Mouse (Mus musculus) MEL (cell line): Measurements from ENCODE around the gene Pafah1b2. TPM values are rescaled to one million over a fixed set of nuclear protein-coding genes. Genes with fewer than 3 reads are reported as not detected.

Source experiments
- DNase-seq: peaks from one replicate; pipeline ENCODE4 v3.0.0; 2011; ENCODE audit warnings: low read depth, low spot score
- H3K27ac ChIP-seq: 2 replicates; pipeline ENCODE4 v1.5.1; 2012; ENCODE audit warnings: low read depth, mild to moderate bottlenecking, control low read depth, low read length, moderate library complexity; ENCODE audit not compliant: control insufficient read depth
- H3K27me3 ChIP-seq, 2 experiments: fragments of 150-350 bp in 1 of 2; sonication (generic) in 1 of 2; 2 replicates each; pipeline ENCODE4 v1.6.1; 2012; ENCODE audit warnings: low read length in 2 of 2, mild to moderate bottlenecking in 2 of 2, improper control_type of control experiment in 1 of 2, moderate library complexity in 1 of 2; ENCODE audit not compliant: insufficient read depth in 2 of 2, control insufficient read depth in 1 of 2
- H3K36me3 ChIP-seq, 2 experiments: 2 replicates each; pipeline ENCODE4 v1.6.1; 2012 to 2014; ENCODE audit warnings: low read length in 2 of 2, improper control_type of control experiment in 1 of 2, inconsistent platforms in 1 of 2, mild to moderate bottlenecking in 1 of 2; ENCODE audit not compliant: insufficient read depth in 2 of 2, control insufficient read depth in 1 of 2
- H3K4me1 ChIP-seq, 2 experiments: fragments of 150-350 bp in 1 of 2; sonication (generic) in 1 of 2; 2 replicates each; pipeline ENCODE4 v1.6.1; 2012; ENCODE audit warnings: low read length in 2 of 2, improper control_type of control experiment in 1 of 2, mild to moderate bottlenecking in 1 of 2; ENCODE audit not compliant: insufficient read depth in 2 of 2, control insufficient read depth in 1 of 2
- H3K4me3 ChIP-seq, 2 experiments: fragments of 150-350 bp in 1 of 2; sonication (generic) in 1 of 2; 2 replicates each; pipeline ENCODE4 v1.5.1; 2012; ENCODE audit warnings: low read depth in 2 of 2, low read length in 2 of 2, mild to moderate bottlenecking in 2 of 2, moderate library complexity in 2 of 2, control low read depth in 1 of 2, improper control_type of control experiment in 1 of 2; ENCODE audit not compliant: control insufficient read depth in 1 of 2, insufficient read depth in 1 of 2
- H3K79me2 ChIP-seq: 2 replicates; pipeline ENCODE4 v1.6.1; 2012; ENCODE audit warnings: mild to moderate bottlenecking, low read length, moderate library complexity; ENCODE audit not compliant: control insufficient read depth, poor library complexity, insufficient read depth
- H3K9ac ChIP-seq: 2 replicates; pipeline ENCODE4 v1.6.1; 2012; ENCODE audit warnings: low read depth, mild to moderate bottlenecking, control low read depth, low read length, moderate library complexity; ENCODE audit not compliant: control insufficient read depth, poor library complexity, severe bottlenecking
- H3K9me3 ChIP-seq: fragments of 150-350 bp; sonication (generic); replicated peaks from 2 replicates; pipeline ENCODE4 v1.6.1; 2012; ENCODE audit warnings: mild to moderate bottlenecking, low read length, improper control_type of control experiment, moderate library complexity; ENCODE audit not compliant: insufficient read depth
- BHLHE40 ChIP-seq: IDR thresholded peaks from 2 replicates; pipeline ENCODE4 v1.6.1; 2012; ENCODE audit warnings: low read depth, mild to moderate bottlenecking, inconsistent platforms, low read length, improper control_type of control experiment, borderline replicate concordance
- CHD2 ChIP-seq: IDR thresholded peaks from 2 replicates; pipeline ENCODE4 v1.6.1; 2011; ENCODE audit warnings: low read length, improper control_type of control experiment
- E2F4 ChIP-seq: IDR thresholded peaks from 2 replicates; pipeline ENCODE4 v1.6.1; 2011; ENCODE audit warnings: low read depth, low read length, improper control_type of control experiment, borderline replicate concordance
- ELF1 ChIP-seq: IDR thresholded peaks from 2 replicates; pipeline ENCODE4 v1.6.1; 2014; ENCODE audit warnings: low read depth, mild to moderate bottlenecking, inconsistent platforms, low read length, improper control_type of control experiment, moderate library complexity
- EP300 ChIP-seq, 2 experiments: IDR thresholded peaks; 2 replicates each; pipeline ENCODE4 v1.6.1; 2011; ENCODE audit warnings: improper control_type of control experiment in 2 of 2, low read length in 2 of 2, low read depth in 1 of 2, mild to moderate bottlenecking in 1 of 2
- GABPA ChIP-seq: IDR thresholded peaks from 2 replicates; pipeline ENCODE4 v1.6.1; 2012; ENCODE audit warnings: low read depth, mild to moderate bottlenecking, inconsistent platforms, low read length, improper control_type of control experiment, moderate library complexity
- MAZ ChIP-seq: IDR thresholded peaks from 2 replicates; pipeline ENCODE4 v1.6.1; 2012; ENCODE audit warnings: low read depth, mild to moderate bottlenecking, inconsistent platforms, low read length, improper control_type of control experiment
- MYB ChIP-seq: IDR thresholded peaks from 2 replicates; pipeline ENCODE4 v1.6.1; 2011; ENCODE audit warnings: mild to moderate bottlenecking, low read depth, low read length, improper control_type of control experiment
- MYC ChIP-seq: IDR thresholded peaks from 2 replicates; pipeline ENCODE4 v1.6.1; 2011; ENCODE audit warnings: low read depth, mild to moderate bottlenecking, low read length, improper control_type of control experiment, moderate library complexity
- POLR2AphosphoS2 ChIP-seq: IDR thresholded peaks from 2 replicates; pipeline ENCODE4 v1.6.1; 2011; ENCODE audit warnings: low read length, improper control_type of control experiment
- RAD21 ChIP-seq: IDR thresholded peaks from 2 replicates; pipeline ENCODE4 v1.6.1; 2011; ENCODE audit warnings: mild to moderate bottlenecking, low read depth, low read length, improper control_type of control experiment
- SIN3A ChIP-seq: IDR thresholded peaks from 2 replicates; pipeline ENCODE4 v1.6.1; 2012; ENCODE audit warnings: low read length, improper control_type of control experiment, inconsistent platforms
- SMC3 ChIP-seq: IDR thresholded peaks from 2 replicates; pipeline ENCODE4 v1.6.1; 2011; ENCODE audit warnings: low read depth, low read length, improper control_type of control experiment
- TAL1 ChIP-seq: IDR thresholded peaks from 2 replicates; pipeline ENCODE4 v1.6.1; 2012; ENCODE audit warnings: mild to moderate bottlenecking, inconsistent platforms, low read length, moderate library complexity, mixed read lengths
- TBP ChIP-seq: IDR thresholded peaks from 2 replicates; pipeline ENCODE4 v1.8.0; 2011; ENCODE audit warnings: low read depth, low read length, improper control_type of control experiment
- USF2 ChIP-seq, 2 experiments: IDR thresholded peaks; 2 replicates each; pipeline ENCODE4 v1.6.1; 2011 to 2012; ENCODE audit warnings: improper control_type of control experiment in 2 of 2, low read length in 2 of 2, borderline replicate concordance in 1 of 2, inconsistent platforms in 1 of 2, low read depth in 1 of 2, mild to moderate bottlenecking in 1 of 2; ENCODE audit not compliant: insufficient read depth in 1 of 2
- ZKSCAN1 ChIP-seq: IDR thresholded peaks from 2 replicates; pipeline ENCODE4 v1.6.1; 2012; ENCODE audit warnings: low read depth, mild to moderate bottlenecking, inconsistent platforms, low read length, improper control_type of control experiment, moderate library complexity
- ZNF384 ChIP-seq: IDR thresholded peaks from 2 replicates; pipeline ENCODE4 v1.6.1; 2012; ENCODE audit warnings: low read depth, mild to moderate bottlenecking, inconsistent platforms, low read length, improper control_type of control experiment
- polyA plus RNA-seq, 2 experiments: library from polyadenylated mRNA; stranded (reverse) in 1 of 2; unstranded in 1 of 2; fragments of >175 nt in 1 of 2; fragments of >200 nt in 1 of 2; gene quantifications; 2 replicates each; pipeline versions ENCODE4 v1.2.1 to v1.2.4; 2012; ENCODE audit warnings: low replicate concordance in 2 of 2, low read depth in 1 of 2; ENCODE audit not compliant: insufficient read length in 2 of 2, insufficient read depth in 1 of 2, missing spikeins in 1 of 2
- total RNA-seq: library from RNA; depleted of rRNA; stranded (reverse); fragments of 300-350 nt; gene quantifications from 2 replicates; pipeline ENCODE4 v1.2.3, GENCODE M21; 2012

The Pafah1b2 gene
- total and polyA plus RNA-seq, 3 experiments = 127 to 178 (median 131) TPM

DNA sequence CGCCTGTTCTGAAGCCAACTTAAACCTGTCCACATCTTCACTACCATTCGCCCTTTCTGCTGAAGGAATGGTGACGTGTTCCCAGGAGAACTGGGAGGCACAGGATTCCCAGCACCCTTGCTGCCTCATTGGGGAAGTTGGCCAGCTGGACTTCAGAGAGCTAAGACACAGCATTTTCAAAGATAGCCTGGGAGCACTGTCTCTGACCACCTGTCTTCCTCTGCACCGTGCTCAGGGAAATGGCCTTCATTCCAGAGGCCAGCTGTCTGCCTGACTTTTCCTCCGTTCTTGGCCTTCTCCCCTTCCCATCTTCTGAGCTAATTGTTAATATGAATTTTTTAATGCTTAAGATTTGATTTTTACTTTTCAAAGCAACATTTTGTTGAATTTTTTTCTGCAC lies 83.2 kb downstream of the Pafah1b2 start:
- Histone ChIP-seq H3K27me3 (no peaks in the 10 kb centered on the region), H3K4me3 (no peak overlapping the region), H3K36me3 (no peaks in the 10 kb centered on the region; a peak in 1 of 4 replicates), H3K9me3 (no peaks in the 10 kb centered on the region), H3K27ac (no peak overlapping the region), H3K9ac (no peak overlapping the region), H3K4me1 (no peaks in the 10 kb centered on the region), H3K79me2 (no peaks in the 10 kb centered on the region)
- no peak for TF ChIP-seq EP300 (IDR thresholded peaks at IDR 0.05; ENCODE audit: low read depth in 1 of 2, low read length in 2 of 2)
- no peak for TF ChIP-seq SIN3A
- TF ChIP-seq MYC = no peak
- TF ChIP-seq CHD2 = no peak
- no peak for TF ChIP-seq SMC3
- no peak for TF ChIP-seq RAD21
- TF ChIP-seq ZNF384 = no peak
- TF ChIP-seq ELF1 = no peak
- TF ChIP-seq BHLHE40 = no peak
- TF ChIP-seq POLR2AphosphoS2 = no peak
- TF ChIP-seq ZKSCAN1 = no peak
- no peak for TF ChIP-seq MAZ
- TF ChIP-seq E2F4 = no peak
- TF ChIP-seq MYB = no peak
- DNase-seq = no peak

DNA sequence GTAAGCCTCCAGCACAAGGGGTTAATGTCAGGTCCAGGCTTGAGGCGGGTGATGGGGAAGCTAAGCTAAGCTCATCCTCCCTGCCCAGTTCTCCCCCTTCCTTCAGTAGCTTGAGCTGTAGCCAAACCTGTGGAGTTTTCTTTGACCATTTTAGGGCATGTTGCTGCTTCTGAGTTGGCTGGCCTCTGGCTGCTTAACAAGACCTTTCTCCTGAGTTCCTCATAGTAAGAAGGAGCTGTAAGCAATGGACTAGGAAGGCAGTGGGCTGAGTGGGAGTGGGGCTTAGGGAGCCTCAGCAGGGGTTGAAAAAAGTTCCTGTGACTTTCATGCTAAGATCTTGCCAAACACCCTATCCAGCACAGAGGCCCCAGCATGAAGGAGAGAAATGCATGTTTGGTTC lies 92.6 kb downstream of the Pafah1b2 start:
- no peak overlapping the region for H3K9ac ChIP-seq
- no peak for TF ChIP-seq RAD21
- TF ChIP-seq CHD2 = no peak
- no peak for TF ChIP-seq ELF1
- no peak for TF ChIP-seq USF2 (IDR thresholded peaks at IDR 0.05; ENCODE audit: borderline replicate concordance in 1 of 2, insufficient read depth in 1 of 2, low read depth in 1 of 2, low read length in 2 of 2)
- TF ChIP-seq TBP = no peak
- no peak for TF ChIP-seq TAL1
- TF ChIP-seq SIN3A = no peak
- TF ChIP-seq GABPA = no peak
- TF ChIP-seq, all 39 proteins: peak for 0
- H3K4me3 ChIP-seq = no peak overlapping the region
- no peaks in the 10 kb centered on the region for H3K9me3 ChIP-seq
- H3K27ac ChIP-seq = no peak overlapping the region
- H3K36me3 ChIP-seq = peaks cover 0 to 3% of the 10 kb centered on the region in 2 experiments; a peak in 1 of 4 replicates
- no peaks in the 10 kb centered on the region for H3K4me1 ChIP-seq
- no peaks in the 10 kb centered on the region for H3K79me2 ChIP-seq
- no peaks in the 10 kb centered on the region for H3K27me3 ChIP-seq
- DNase-seq = no peak
